30 mouse cellular contexts compared by ENCODE assay signal in the genomic region with DNA sequence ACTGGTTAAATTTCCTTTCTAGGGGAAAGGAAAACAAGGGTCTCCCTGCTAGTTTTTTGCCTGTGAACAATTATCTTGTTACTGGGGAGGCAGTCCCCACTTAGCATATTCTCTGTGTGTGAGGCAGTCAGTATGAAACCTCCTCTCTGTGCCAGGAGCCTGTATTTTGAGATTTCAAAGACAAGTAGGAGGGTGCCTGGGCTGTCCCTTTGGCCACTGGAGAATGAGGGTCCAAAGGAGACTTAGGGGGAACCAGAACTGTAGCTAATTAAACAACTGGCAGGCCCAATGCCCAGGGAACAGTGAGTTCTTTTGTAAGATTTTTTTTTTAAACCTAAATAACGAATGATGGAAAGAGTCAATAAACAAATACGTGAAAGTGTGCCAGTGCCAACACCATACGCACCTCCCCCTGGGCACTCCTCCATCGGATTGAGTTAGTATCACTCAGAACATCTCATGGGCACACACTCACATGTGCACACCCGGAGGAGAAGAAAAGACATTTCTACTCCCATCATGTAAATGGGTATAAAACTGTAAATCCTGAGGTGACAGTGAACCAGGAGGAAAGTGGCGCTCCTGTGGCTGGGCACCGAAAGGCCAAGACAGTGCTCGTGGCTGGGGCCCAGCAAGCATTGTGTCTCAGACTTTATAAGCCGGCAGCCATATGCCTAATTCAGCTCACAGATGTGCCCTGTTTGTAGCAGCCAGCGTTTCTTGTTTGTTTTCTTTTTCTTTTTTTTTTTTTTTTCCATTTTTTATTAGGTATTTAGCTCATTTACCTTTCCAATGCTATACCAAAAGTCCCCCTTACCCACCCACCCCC.
DNase-seq lines count a peak whose midpoint lies in the region; ATAC-seq and TF ChIP-seq lines count a peak whose summit lies in the region.
"Had no signal": no experiment of that assay in that cellular context is flagged by ENCODE, and none has a peak within 500 bp of the region (broad histone marks: within the 10 kb centered on the region; RNA-seq: fewer than 3 reads in every experiment).

No protein-coding gene starts in this region.

- peak; percentile 30 for DNase-seq in embryonic facial prominence, embryonic 11.5 days (ENCODE audit: low spot score)
- DNase-seq in embryonic facial prominence, embryonic 10.5 days (ENCODE audit: low spot score), result no peak
- DNase-seq in hindbrain, embryonic 11.5 days (ENCODE audit: low spot score), result no peak
- no peak for DNase-seq in midbrain, embryonic 14.5 days
- DNase-seq in layer of hippocampus, adult 2 months (ENCODE audit: low spot score in 2 of 2), result no peak
- DNase-seq: adrenal gland, adult 8-10 months; cerebellum, adult 8-10 months; cerebellum, postnatal 25 days; gastrocnemius, postnatal 14 days; heart, postnatal 36 days; kidney, adult 11 months; kidney, postnatal 14 days; lung, embryonic 14.5 days; lung, postnatal 14 days; retina, postnatal 1 day; right cerebral cortex, postnatal 14 days; spleen, adult 18-20 months; thymus, adult 18-20 months; thymus, postnatal 25 days had no signal

- H3K9ac ChIP-seq in embryonic facial prominence, embryonic 11.5 days (replicated peaks; ENCODE audit: low read length), result no peak overlapping the region
- H3K9ac ChIP-seq in hindbrain, embryonic 13.5 days, result no peak overlapping the region
- no peak overlapping the region for H3K9ac ChIP-seq in hindbrain, embryonic 11.5 days (ENCODE audit: low read depth, low read length)
- no peak overlapping the region for H3K9ac ChIP-seq in midbrain, embryonic 15.5 days
- no peak overlapping the region for H3K9ac ChIP-seq in midbrain, embryonic 14.5 days (replicated peaks; ENCODE audit: low read length)
- H3K9ac ChIP-seq in forebrain, embryonic 16.5 days (replicated peaks; ENCODE audit: low read depth, low read length), result no peak overlapping the region
- H3K9ac ChIP-seq: embryonic facial prominence, embryonic 12.5 days; limb, embryonic 12.5 days; liver, embryonic 15.5 days; lung, embryonic 14.5 days; neural tube, embryonic 12.5 days had no signal

- H3K4me1 ChIP-seq in embryonic facial prominence, embryonic 11.5 days (ENCODE audit: control insufficient read depth, insufficient read depth, low read length), result no peaks in the 10 kb centered on the region
- H3K4me1 ChIP-seq in embryonic facial prominence, embryonic 10.5 days, result peaks cover 4% of the 10 kb centered on the region; the same call in 1 of the 2 replicates
- H3K4me1 ChIP-seq in hindbrain, embryonic 13.5 days (replicated peaks), result no peaks in the 10 kb centered on the region
- H3K4me1 ChIP-seq in hindbrain, embryonic 11.5 days (replicated peaks; ENCODE audit: control insufficient read depth, insufficient read depth, low read length), result no peaks in the 10 kb centered on the region
- no peaks in the 10 kb centered on the region for H3K4me1 ChIP-seq in midbrain, embryonic 15.5 days
- no peaks in the 10 kb centered on the region for H3K4me1 ChIP-seq in midbrain, embryonic 14.5 days (ENCODE audit: control insufficient read depth, insufficient read depth, low read length)
- peaks cover 3% of the 10 kb centered on the region for H3K4me1 ChIP-seq in forebrain, embryonic 16.5 days (replicated peaks; ENCODE audit: control insufficient read depth, insufficient read depth, low read length)
- H3K4me1 ChIP-seq: limb, embryonic 12.5 days; liver, embryonic 15.5 days; neural tube, embryonic 12.5 days had no signal

- no peaks in the 10 kb centered on the region for H3K27me3 ChIP-seq in embryonic facial prominence, embryonic 11.5 days (ENCODE audit: control insufficient read depth, insufficient read depth, low read length)
- H3K27me3 ChIP-seq in embryonic facial prominence, embryonic 10.5 days (replicated peaks; ENCODE audit: low read depth, poor library complexity, severe bottlenecking), result no peaks in the 10 kb centered on the region
- H3K27me3 ChIP-seq in hindbrain, embryonic 13.5 days, result no peaks in the 10 kb centered on the region
- H3K27me3 ChIP-seq in hindbrain, embryonic 11.5 days (ENCODE audit: control insufficient read depth, insufficient read depth, low read length), result no peaks in the 10 kb centered on the region
- no peaks in the 10 kb centered on the region for H3K27me3 ChIP-seq in midbrain, embryonic 15.5 days (replicated peaks)
- no peaks in the 10 kb centered on the region for H3K27me3 ChIP-seq in midbrain, embryonic 14.5 days (ENCODE audit: control insufficient read depth, insufficient read depth, low read length)
- no peaks in the 10 kb centered on the region for H3K27me3 ChIP-seq in forebrain, embryonic 16.5 days (replicated peaks; ENCODE audit: control insufficient read depth, insufficient read depth, low read length)
- H3K27me3 ChIP-seq: CH12.LX; embryonic facial prominence, embryonic 12.5 days; limb, embryonic 12.5 days; liver, embryonic 15.5 days; neural tube, embryonic 12.5 days had no signal

- H3K4me3 ChIP-seq in embryonic facial prominence, embryonic 11.5 days (ENCODE audit: low read depth, low read length), result no peak overlapping the region
- no peak overlapping the region for H3K4me3 ChIP-seq in embryonic facial prominence, embryonic 10.5 days
- H3K4me3 ChIP-seq in hindbrain, embryonic 13.5 days, result no peak overlapping the region
- no peak overlapping the region for H3K4me3 ChIP-seq in hindbrain, embryonic 11.5 days (ENCODE audit: low read depth, low read length)
- H3K4me3 ChIP-seq in midbrain, embryonic 15.5 days, result no peak overlapping the region
- H3K4me3 ChIP-seq in midbrain, embryonic 14.5 days (replicated peaks; ENCODE audit: low read depth, low read length), result no peak overlapping the region
- no peak overlapping the region for H3K4me3 ChIP-seq in forebrain, embryonic 16.5 days (replicated peaks; ENCODE audit: low read length)
- H3K4me3 ChIP-seq in layer of hippocampus, adult 2 months, result no peak overlapping the region
- H3K4me3 ChIP-seq: embryonic facial prominence, embryonic 12.5 days; erythroblast, embryonic 14.5 days; limb, embryonic 12.5 days; liver, embryonic 15.5 days; neural tube, embryonic 12.5 days had no signal

- no peaks in the 10 kb centered on the region for H3K36me3 ChIP-seq in embryonic facial prominence, embryonic 11.5 days (replicated peaks; ENCODE audit: control insufficient read depth, insufficient read depth, low read depth, low read length)
- no peaks in the 10 kb centered on the region for H3K36me3 ChIP-seq in embryonic facial prominence, embryonic 10.5 days (replicated peaks)
- H3K36me3 ChIP-seq in hindbrain, embryonic 13.5 days, result no peaks in the 10 kb centered on the region
- no peaks in the 10 kb centered on the region for H3K36me3 ChIP-seq in hindbrain, embryonic 11.5 days (ENCODE audit: control insufficient read depth, insufficient read depth, low read length)
- H3K36me3 ChIP-seq in midbrain, embryonic 15.5 days (replicated peaks), result no peaks in the 10 kb centered on the region
- H3K36me3 ChIP-seq in midbrain, embryonic 14.5 days (ENCODE audit: control insufficient read depth, insufficient read depth, low read length), result no peaks in the 10 kb centered on the region
- no peaks in the 10 kb centered on the region for H3K36me3 ChIP-seq in forebrain, embryonic 16.5 days (ENCODE audit: control insufficient read depth, insufficient read depth)
- H3K36me3 ChIP-seq: embryonic facial prominence, embryonic 12.5 days; limb, embryonic 12.5 days; liver, embryonic 15.5 days; neural tube, embryonic 12.5 days had no signal

- H3K9me3 ChIP-seq in embryonic facial prominence, embryonic 11.5 days (replicated peaks; ENCODE audit: control insufficient read depth, low read length), result no peaks in the 10 kb centered on the region
- no peaks in the 10 kb centered on the region for H3K9me3 ChIP-seq in embryonic facial prominence, embryonic 10.5 days
- H3K9me3 ChIP-seq in hindbrain, embryonic 13.5 days, result no peaks in the 10 kb centered on the region
- H3K9me3 ChIP-seq in hindbrain, embryonic 11.5 days (ENCODE audit: control insufficient read depth, low read length), result no peaks in the 10 kb centered on the region
- H3K9me3 ChIP-seq in midbrain, embryonic 15.5 days, result no peaks in the 10 kb centered on the region
- H3K9me3 ChIP-seq in midbrain, embryonic 14.5 days (ENCODE audit: control insufficient read depth, low read length), result no peaks in the 10 kb centered on the region
- H3K9me3 ChIP-seq in forebrain, embryonic 16.5 days (ENCODE audit: control insufficient read depth, low read length), result no peaks in the 10 kb centered on the region
- H3K9me3 ChIP-seq: embryonic facial prominence, embryonic 12.5 days; limb, embryonic 12.5 days; liver, embryonic 15.5 days; neural tube, embryonic 12.5 days had no signal

- H3K27ac ChIP-seq in embryonic facial prominence, embryonic 11.5 days (replicated peaks; ENCODE audit: low read depth, low read length), result no peak overlapping the region
- H3K27ac ChIP-seq in embryonic facial prominence, embryonic 10.5 days (replicated peaks), result no peak overlapping the region
- H3K27ac ChIP-seq in hindbrain, embryonic 13.5 days, result no peak overlapping the region
- H3K27ac ChIP-seq in hindbrain, embryonic 11.5 days (ENCODE audit: low read depth, low read length), result no peak overlapping the region
- no peak overlapping the region for H3K27ac ChIP-seq in midbrain, embryonic 15.5 days
- no peak overlapping the region for H3K27ac ChIP-seq in midbrain, embryonic 14.5 days (replicated peaks; ENCODE audit: low read depth, low read length)
- peak overlapping the region; percentile 41; the same call in 1 of the 2 replicates for H3K27ac ChIP-seq in forebrain, embryonic 16.5 days (ENCODE audit: low read length)
- H3K27ac ChIP-seq in layer of hippocampus, adult 2 months, result no peak overlapping the region
- H3K27ac ChIP-seq: embryonic facial prominence, embryonic 12.5 days; limb, embryonic 12.5 days; liver, embryonic 15.5 days; neural tube, embryonic 12.5 days had no signal

- WGBS in embryonic facial prominence, embryonic 11.5 days, result 70% methylated on average over 10 of the region's 10 CpGs
- 79% methylated on average over 10 of the region's 10 CpGs for WGBS in embryonic facial prominence, embryonic 10.5 days
- 81% methylated on average over 10 of the region's 10 CpGs for WGBS in hindbrain, embryonic 13.5 days
- WGBS in hindbrain, embryonic 11.5 days, result 83% methylated on average over 10 of the region's 10 CpGs
- 79% methylated on average over 10 of the region's 10 CpGs for WGBS in midbrain, embryonic 15.5 days
- WGBS in midbrain, embryonic 14.5 days, result 87% methylated on average over 10 of the region's 10 CpGs
- 39% methylated on average over 10 of the region's 10 CpGs for WGBS in forebrain, embryonic 16.5 days

- no peak for ATAC-seq in embryonic facial prominence, embryonic 11.5 days (replicated peaks; ENCODE audit: insufficient number of reproducible peaks, low FRiP score, low TSS enrichment, low read depth)
- peak; percentile 46; the same call in 1 of the 2 replicates for ATAC-seq in hindbrain, embryonic 13.5 days (ENCODE audit: low FRiP score)
- ATAC-seq in hindbrain, embryonic 11.5 days (ENCODE audit: low FRiP score), result no peak
- 0 out of 2 replicates have a peak, but pooled peaks have one; percentile 66 for ATAC-seq in midbrain, embryonic 15.5 days (replicated peaks)
- no peak for ATAC-seq in midbrain, embryonic 14.5 days (ENCODE audit: low FRiP score, low TSS enrichment)
- peak; percentile 98 for ATAC-seq in forebrain, embryonic 16.5 days
- ATAC-seq: inflammation-experienced regulatory T-cells, adult 6 months had no signal

- no peak overlapping the region for H3K4me2 ChIP-seq in embryonic facial prominence, embryonic 11.5 days (ENCODE audit: low read depth, low read length)
- H3K4me2 ChIP-seq in hindbrain, embryonic 13.5 days, result no peak overlapping the region
- H3K4me2 ChIP-seq in hindbrain, embryonic 11.5 days (replicated peaks; ENCODE audit: low read depth, low read length), result no peak overlapping the region
- H3K4me2 ChIP-seq in midbrain, embryonic 15.5 days, result no peak overlapping the region
- H3K4me2 ChIP-seq in midbrain, embryonic 14.5 days (ENCODE audit: low read length), result no peak overlapping the region
- no peak overlapping the region for H3K4me2 ChIP-seq in forebrain, embryonic 16.5 days (ENCODE audit: low read length)
- H3K4me2 ChIP-seq: embryonic facial prominence, embryonic 12.5 days; heart, embryonic 11.5 days; limb, embryonic 12.5 days; liver, embryonic 15.5 days; lung, embryonic 14.5 days; neural tube, embryonic 12.5 days had no signal

- no peak for TF ChIP-seq CTCF in layer of hippocampus, adult 2 months (conservative IDR thresholded peaks at IDR 0.05)

Comparison
In these comparisons a context has a peak if more than half of its experiments do, and no peak if none do; other contexts are left out.
1. ATAC-seq: peak in hindbrain, embryonic 13.5 days (single experiment), midbrain, embryonic 15.5 days (single experiment) and forebrain, embryonic 16.5 days (single experiment); none in embryonic facial prominence, embryonic 11.5 days (single experiment), hindbrain, embryonic 11.5 days (single experiment) and midbrain, embryonic 14.5 days (single experiment).